Mouse (Mus musculus): ENCODE results near the gene Nfkbie.

- TF ChIP-seq CTCF (IDR thresholded peaks at IDR 0.05; ENCODE audit: extremely low read depth, insufficient read depth, insufficient read length, insufficient replicate concordance) (no peak), POLR2A (IDR thresholded peaks at IDR 0.05; ENCODE audit: low read depth, low read length) (no peak)
These were observed 30.4 kb downstream of the Nfkbie start for GRCm38 (mm10) chr17:45585725-45586448.

All from spleen, adult 2 months (tissue).